Mouse (Mus musculus) urinary bladder, adult 18-20 months (tissue): ENCODE data around the gene Kank4.
"Not testable (repeated sequence)": the region's sequence is repeated elsewhere in the genome, so short reads cannot be mapped to it uniquely, and the experiment has no call there.

Experiments used
- DNase-seq, 2 experiments: peaks; one replicate each; pipeline ENCODE4 v3.0.0; 2022; ENCODE audit warnings: low spot score in 2 of 2, mixed read lengths in 2 of 2

Gene Kank4

DNA sequence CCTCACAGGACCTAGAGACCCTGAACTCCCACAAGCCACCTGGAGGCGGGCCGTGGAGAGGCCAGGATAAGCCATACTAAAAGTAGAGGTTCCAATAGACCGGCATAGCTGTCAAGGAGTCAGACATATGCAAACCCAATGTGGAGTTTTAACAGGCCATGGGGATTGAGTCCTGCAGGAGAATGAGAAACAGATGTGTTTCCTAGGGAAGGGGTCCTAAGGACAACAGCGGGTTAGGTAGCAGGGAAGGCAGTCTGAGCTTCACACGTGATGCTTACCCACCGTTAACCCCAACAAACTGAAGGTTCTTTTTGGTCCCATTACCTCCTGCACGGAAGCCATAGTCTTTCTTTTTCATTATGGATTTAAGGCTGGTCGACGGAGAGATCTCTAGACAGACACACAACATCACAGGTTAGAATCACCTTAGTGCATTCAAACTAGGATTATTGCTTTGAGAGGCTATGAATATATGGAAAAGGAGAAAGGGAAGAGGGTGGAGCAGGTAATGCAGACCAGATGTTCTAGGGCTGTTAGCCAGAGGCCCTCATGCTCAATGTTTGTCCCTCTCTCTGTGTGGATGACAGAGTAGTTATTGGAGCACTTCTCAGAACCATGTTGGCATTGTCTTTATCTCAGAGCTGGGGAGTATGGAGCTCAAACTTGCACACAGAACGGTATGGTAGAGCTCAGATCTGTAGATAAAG, 40.5 kb downstream of the Kank4 start:
- no peak for DNase-seq

DNA sequence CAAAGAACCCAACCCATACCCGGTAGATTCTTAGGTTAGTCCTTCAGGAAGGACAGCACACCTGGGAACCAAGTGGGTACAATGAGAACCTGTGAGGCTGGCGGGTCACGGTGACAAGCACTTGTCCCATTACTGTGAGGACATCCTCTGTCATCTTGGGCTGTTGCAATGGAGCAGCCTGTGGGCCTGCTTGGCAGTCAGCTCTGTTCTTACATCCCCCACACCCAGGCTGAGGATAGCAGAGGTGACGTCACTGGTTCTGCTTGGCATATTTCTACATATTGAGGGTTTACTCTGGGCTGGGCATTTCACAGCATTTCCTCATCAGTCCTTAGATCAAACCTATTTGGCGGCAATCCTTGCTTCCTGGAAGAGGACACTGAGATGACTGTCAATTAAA, 43.6 kb downstream of the Kank4 start:
- no peak for DNase-seq

DNA sequence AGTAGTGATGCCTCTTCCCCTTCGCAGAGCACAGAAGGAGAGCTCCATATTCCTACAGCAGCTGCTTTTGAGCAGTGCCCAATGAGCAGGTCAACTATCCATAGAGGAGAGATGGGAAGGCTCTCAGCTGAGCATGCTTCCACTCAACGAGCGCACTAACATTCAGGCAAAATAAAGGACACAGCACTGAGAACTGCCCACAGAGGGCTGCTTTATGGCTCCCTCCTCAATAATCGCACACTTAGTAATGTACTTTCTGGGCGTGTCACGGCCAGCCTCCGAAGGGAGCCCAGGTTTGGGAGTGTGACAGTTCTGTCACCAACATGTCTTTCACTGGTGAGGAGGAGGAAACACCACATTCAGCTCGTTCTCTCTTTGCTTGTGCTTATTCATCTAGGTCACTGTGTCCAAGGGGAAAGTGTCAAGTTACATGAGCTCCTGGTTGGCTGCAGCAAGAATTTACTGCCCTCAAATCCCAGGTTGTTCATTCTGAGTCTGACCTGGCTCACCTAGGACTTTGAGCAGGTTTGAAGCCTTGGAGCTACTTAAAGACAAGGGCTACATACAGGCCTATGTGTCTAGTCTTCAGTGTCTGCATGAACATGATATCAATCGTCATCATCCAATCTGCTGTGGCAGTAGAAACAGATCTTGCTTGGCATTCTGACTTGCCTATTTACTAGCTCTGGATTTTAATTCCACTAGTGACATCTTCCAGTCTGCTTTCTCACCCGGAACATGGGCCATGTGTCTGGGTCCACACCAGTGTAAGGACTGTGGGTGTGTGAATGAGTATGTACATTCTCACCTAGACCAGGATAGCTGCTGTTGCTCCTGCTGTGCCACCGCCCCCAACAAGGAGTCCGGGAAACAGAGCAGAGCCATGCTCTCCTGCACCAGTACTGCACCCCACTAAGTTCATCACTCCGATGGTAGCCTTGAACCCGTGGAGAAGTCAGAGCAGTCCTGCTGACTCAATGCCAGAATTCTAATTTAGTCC, 49.9 kb downstream of the Kank4 start:
- no peak for DNase-seq

DNA sequence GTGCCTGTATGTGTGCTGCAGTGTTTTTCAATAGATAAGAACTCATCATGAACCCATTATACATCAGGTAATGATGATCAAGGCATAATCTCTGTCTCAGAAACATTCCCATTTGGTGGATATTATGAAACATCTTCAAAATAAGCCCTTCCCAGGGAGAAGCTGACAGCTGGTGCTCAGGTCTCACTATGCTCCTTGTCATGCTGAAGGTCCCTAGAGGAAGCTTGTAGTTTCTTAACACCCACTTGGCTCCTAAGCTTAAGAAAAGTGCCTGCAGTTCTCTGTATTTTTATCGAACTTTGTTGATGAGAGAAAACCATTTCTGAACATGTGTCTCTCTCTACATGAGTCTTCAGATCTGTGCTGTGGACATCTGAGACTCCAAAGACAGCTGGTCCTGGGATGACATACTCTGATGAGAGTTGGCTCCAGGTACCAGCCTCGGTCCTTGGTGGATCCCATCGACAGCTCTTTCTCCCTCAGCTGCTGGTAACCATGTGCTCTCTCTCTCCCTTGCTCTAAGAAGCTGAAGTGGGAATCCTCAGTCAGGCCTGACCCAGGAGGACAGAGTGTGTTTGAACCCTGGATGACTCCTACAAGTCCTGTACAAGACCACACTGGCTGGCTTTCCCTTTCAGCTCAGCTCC, 58.3 kb downstream of the Kank4 start:
- DNase-seq = no peak

DNA sequence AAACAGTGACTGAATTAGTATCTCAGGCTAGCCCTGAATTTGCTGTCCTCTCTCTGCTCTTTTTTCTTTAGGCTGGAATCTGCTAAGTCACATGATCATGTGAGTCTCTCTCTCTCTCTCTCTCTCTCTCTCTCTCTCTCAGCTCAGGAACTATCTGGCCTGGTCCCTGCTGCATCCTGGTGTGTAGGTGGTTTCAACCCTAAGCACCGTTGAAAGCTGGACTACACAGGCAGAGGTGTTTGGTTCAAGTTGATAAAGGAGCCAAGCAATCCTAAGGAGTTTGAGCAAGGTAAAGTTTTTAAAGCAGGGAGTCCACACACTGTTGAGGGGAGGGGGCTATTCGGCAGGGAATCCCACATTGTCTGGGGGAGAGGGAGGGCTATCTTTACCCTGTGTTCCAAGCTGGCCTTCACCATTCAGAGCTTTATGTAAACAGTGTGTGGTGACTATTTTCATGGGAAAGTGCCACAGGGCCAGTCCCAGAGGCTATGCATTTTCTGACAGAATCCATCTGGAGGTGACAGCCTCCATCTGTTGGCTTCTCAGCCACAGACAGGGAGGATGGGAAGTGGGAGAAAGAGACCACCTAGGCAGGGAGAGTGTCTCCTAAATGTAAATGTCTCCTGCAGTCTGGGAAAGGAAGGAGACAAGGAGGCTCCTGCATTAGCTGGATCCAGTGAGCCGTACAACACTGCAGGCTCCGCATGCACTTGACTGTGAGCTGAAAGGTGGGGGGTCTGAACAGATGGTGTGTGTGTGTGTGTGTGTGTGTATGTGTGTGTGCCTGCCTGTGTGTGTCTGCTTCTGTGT, 59.1 kb downstream of the Kank4 start:
- DNase-seq = no peak

DNA sequence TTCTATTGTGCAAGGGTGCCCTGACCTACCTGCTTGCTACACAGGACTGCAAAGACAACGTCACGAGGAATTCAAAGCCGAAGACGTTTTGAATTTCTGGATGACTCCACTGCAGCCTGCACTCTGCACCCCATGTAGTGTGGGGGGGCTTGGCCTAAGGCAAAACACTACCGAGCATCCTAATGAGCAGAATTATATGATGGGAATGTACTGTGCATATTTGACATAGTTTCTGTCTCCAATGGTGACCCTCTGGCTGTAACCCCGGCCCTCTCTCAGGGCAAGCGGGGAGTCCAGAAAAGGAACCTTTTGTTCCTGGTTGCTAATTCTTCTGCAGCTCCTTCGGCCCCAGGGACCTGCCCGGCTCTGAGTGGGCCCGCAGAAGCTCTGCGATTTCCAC, 61.2 kb downstream of the Kank4 start:
- no peak for DNase-seq

DNA sequence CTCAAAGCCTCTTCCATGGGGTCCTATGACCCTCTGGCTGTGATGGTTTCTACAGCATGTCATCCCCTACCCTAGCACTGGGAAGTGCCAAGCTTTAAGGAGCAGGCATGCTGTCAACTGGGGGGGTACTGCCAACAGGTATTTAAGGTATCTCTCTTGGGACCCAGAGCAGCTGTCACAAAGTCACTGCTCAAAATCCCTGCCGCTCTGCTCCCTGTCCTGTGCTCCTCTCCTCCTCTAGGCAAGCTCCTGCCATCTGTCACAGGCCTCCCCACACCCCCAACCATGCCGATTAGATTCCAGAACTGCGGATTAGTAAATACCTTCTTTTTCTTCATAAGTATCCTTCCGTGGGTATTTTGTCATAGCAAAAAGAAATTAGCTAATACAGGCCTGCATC, 62.9 kb downstream of the Kank4 start:
- DNase-seq = no peak

DNA sequence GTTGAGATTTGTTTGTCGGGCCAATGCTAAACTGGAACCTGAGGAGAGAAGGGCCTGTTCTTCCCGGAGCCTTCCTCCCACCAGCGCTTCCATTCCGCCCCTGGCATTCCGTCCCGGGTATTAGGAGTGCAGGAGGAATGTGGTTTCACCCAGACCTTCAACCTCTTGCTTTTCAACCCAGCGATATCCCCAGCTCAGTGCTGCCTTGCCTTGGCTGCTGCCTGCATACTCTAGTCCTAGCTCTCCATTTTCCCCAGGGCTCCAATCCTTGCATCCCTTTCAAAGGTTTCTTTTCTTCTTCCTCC, 73.5 kb downstream of the Kank4 start:
- no peak for DNase-seq

DNA sequence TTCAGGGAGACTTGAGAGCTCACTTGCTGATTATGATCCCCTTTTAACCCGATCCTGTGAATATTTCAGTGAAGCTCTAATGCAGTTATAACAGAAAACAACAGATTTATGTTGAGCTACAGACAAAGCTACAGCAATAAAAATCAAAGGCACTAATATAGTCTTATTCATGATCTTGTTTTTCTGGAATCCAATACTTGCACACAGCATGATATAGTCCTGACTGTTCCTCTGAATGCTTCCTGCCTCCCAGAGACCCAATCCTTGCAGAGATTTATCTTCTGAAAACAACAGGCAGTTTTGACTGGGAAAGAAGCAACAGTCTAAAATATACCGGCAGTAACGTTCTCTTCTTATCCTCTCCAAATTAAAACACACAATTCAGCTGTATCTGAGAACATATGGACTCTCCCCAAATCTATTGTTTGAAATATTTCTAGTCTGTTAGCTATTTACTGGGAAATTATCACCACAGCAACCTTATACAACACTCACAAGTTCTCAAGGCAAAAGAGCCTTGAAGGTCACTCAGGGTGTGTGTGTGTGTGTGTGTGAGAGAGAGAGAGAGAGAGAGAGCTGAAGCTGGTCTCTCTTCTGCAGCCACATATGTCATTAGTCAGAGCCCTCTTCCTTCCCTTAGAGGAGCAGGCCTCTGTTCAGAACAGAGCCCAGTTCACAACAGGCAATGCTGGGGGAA, 74.0 kb downstream of the Kank4 start:
- no peak for DNase-seq

DNA sequence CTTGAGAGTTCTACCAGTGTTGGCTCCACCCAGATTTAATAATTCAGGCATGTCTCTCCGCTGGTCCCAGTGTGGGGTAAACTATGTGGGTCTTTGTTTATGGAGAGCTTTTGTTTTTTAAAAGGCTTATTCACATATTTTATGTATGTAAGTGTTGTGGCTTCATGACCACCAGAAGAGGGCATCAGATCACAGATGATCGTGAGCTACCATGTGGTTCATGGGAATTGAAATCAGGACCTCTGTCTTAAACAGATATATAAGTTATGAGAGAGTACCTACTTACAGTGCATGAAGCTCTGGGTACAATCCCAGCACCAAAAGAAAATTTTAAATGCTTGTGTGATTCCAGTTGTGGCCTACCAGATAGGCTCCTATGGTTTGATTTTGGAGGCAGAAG, 77.6 kb downstream of the Kank4 start:
- DNase-seq = no peak

DNA sequence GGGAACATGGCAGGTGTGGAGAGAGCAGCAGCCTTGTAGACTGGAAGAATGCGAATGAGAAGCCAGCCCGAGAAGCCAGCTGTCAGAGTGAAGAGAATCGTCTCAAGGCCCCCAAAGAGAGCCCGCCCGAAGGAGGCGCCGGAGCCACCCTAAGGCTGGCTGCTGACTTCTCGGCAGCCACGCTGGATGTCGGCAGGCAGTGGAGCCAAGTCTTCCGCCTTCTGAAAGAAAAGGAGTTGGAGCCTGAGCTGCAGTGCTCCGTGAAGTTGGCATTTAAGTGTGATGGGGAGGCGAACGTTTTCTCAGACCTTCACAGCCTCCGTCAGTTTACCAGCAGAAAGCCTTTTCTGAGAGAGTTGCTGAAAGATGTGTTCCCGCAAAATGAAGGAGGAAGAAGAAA, 83.7 kb downstream of the Kank4 start:
- no peak for DNase-seq

DNA sequence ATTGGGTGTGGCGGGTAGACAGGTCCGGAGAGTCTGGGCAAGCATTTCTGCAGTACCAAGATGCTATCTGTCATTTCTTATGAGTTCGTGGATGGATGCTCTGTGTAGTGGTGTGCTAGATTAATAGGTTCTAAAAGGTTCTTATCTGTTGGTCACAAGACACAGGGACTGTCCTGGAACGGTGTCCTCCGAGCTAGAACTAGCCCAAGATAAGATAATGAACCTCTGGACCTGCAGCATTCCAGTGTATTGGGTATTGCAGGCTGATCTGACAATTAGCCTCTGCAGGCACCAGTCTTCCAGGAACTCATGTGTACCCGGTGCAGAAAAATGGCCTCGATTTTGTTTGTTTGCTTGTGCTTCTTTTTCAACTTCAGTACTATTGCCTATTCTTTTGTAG, 88.6 kb downstream of the Kank4 start:
- DNase-seq = no peak

DNA sequence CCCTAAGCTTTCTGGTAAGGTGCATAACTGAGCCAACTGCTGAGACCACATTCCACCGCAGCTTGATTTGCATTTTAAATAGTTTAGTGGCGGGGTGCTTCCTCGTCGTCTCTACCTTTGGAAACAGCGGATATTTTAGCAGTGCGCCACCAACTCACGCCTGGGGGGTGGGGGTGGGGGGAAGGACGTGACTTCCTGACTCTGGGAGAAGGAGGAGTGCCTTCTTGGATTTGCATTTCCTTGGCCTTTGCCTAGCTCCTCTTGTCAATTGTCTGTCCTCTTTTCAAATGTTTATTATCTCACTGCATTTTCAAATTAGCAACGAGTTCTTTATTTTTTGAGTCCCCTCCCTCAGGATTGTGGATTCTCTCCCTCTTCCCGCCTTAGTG, 89.4 kb downstream of the Kank4 start:
- no peak for DNase-seq

DNA sequence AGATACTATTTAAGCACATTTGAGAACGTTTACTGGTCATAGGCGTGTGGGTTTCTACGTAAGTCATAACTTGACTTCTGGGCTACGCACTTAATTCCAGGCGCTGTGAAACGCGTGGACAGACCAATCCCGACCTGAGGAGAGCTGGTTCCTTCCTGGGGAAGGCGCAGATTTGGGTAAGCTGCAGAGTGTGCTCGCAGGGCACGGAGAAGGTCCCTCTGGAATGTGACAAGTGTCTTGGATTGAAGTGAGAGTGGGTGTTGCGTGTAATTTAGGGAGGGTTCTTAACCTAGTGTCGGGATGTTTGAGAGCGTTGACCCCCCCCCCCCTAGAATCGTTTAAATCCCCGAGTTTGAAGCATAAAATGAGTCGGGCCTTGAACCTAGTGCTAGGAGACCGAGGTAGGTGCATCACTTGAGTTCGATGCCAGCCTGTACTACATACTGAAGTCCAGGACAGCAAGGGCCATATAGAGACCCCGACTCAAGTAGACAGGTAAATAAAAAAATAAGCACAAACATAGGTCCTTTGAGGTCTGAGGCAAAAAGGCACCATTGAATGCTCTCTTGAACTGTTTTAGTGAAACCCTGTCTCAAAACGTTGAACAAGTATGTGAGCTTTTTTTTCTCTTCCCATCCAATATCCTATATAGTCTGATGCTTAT, 89.9 kb downstream of the Kank4 start:
- DNase-seq = no peak

DNA sequence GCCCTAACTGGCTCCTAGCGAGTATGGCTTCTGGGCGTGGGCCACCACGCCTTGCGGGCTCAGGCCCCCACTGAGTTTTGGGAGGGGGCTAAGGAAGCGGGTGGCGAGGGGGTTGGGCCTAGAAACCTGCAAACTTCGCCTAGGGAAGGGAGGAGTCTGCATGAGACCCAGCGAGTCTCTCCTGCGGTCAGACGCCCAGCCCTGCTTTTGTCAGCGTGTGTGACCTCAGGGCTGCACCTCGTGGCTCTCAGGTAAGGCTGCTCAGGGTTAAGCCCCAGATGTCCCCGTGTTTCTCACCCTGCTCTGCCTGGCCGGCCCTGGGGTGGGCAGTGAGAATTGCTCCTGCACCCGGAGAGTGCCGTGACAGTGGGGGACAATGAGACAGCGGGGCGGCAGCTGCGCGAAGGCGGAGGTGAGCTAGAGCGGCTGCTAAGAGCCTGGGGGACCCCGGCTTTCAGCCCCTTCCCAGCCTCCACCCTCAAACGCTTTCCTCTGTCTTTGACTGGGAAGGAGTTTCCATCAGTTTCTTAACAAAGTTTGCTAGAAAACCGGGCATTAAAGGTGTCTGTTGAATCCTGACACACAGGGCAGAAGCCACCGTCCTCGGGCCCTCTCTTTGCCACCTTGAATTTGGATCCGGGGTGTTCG, 90.6 kb downstream of the Kank4 start, which contains the start of gene L1td1:
TSS of gene L1td1 (plus strand) at position 145 of the 648 bp plus-strand sequence.
- DNase-seq = no peak

DNA sequence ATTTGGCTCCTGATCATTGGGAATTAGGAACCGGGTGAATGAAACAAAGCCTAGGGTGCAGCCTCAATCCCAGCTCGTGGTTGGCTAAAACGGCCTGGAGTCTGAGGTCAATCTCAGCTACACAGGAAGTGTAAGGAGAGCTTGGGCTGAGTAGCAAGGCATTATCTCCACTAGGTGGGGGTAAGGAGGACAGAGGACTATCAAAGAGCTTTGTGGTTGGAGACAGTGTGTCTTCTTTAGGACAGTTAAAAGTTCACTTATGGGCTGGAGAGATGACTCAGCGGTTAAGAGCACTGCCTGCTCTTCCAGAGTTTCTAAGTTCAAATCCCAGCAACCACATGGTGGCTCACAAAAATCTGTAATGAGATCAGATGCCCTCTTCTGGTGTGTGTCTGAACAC, 91.9 kb downstream of the Kank4 start:
- DNase-seq = no peak

DNA sequence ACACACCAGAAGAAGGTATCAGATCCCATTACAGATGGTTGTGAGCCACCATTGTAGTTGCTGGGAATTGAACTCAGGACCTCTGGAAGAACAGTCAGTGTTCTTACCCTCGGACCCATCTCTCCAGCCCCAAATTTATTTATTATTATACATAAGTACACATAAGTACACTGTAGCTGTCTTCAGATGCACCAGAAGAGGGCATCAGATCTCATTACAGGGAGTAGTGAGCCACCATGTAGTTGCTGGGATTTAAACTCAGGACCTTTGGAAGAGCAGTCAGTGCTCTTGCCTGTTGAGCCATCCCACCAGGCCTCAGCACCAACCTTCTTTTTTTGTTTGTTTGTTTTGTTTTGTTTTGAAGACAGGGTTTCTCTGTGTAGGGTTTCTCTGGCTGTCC, 92.7 kb downstream of the Kank4 start:
- not testable (repeated sequence) for DNase-seq

DNA sequence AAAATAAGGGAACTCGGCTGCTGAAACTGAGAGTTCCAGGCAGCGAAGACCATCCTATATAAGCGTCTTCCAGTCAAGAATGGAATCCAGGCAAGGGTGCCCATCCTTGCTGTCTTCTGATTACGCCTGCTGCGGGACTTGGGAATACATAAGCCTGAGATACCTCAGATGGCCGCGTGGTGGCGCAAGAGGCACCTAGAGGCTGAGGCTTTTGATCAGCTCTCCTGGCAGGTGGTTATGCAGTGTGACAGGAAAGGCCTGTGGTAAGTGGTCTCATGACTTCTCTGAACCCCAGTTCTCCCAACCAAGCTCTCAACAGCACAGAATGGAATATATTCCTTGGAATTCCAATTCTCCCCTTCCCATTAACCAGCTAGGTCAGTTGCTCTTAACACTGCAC, 94.9 kb downstream of the Kank4 start:
- peak in 1 of 2 experiments; percentile 44 for DNase-seq

DNA sequence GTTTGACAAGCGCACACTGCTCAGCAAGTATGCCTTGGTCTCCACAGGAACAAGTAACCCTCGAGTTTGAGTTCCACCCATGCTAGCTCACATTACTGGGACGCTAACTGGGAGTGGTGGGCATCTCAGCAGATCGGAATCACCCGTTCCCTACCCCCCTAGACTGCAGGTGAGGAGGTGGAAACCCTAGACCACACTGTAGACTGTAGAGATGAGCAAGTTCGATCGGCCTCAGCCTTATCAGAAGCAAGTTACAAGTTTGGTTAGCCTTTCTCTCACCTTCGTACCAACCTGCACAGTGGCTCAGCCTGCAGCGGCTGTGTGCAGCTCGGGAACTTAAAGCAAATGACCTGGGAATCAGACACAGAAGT, 98.8 kb downstream of the Kank4 start:
- DNase-seq = no peak
